Mouse (Mus musculus) neural tube, embryonic 13.5 days (tissue): ENCODE measurements around the gene Lgals1. TPM values are rescaled to one million over a fixed set of nuclear protein-coding genes. Genes with fewer than 3 reads are reported as not detected.

Experiments used
- ATAC-seq: fragments of 200-750 bp; cut with Nextera tagmentation; 2 replicates; pipeline ENCODE4 v1.8.0; 2017; ENCODE audit warnings: low read depth, mild to moderate bottlenecking, moderate TSS enrichment, moderate library complexity
- H3K27ac ChIP-seq: fragments of 300-500 bp; sonication (generic); replicated peaks from 2 replicates; pipeline ENCODE4 v1.5.1; 2015; ENCODE audit warnings: moderate library complexity, mild to moderate bottlenecking, inconsistent platforms
- H3K27me3 ChIP-seq: fragments of 300-500 bp; sonication (generic); 2 replicates; pipeline ENCODE4 v1.6.1; 2015; ENCODE audit warnings: mild to moderate bottlenecking, inconsistent platforms
- H3K36me3 ChIP-seq: fragments of 300-500 bp; sonication (generic); 2 replicates; pipeline ENCODE4 v1.6.1; 2015; ENCODE audit warnings: mild to moderate bottlenecking, inconsistent platforms
- H3K4me1 ChIP-seq: fragments of 300-500 bp; sonication (generic); replicated peaks from 2 replicates; pipeline ENCODE4 v1.6.1; 2015; ENCODE audit warnings: inconsistent platforms
- H3K4me2 ChIP-seq: fragments of 300-500 bp; sonication (generic); 2 replicates; pipeline ENCODE4 v1.6.1; 2015; ENCODE audit warnings: inconsistent platforms, mild to moderate bottlenecking, moderate library complexity
- H3K4me3 ChIP-seq: fragments of 300-500 bp; sonication (generic); 2 replicates; pipeline ENCODE4 v1.5.1; 2015; ENCODE audit warnings: mild to moderate bottlenecking, inconsistent platforms
- H3K9ac ChIP-seq: fragments of 300-500 bp; sonication (generic); 2 replicates; pipeline ENCODE4 v1.6.1; 2015; ENCODE audit warnings: moderate library complexity, mild to moderate bottlenecking, inconsistent platforms
- H3K9me3 ChIP-seq: fragments of 300-500 bp; sonication (generic); 2 replicates; pipeline ENCODE4 v1.6.1; 2016; ENCODE audit warnings: inconsistent platforms
- WGBS: fragments of 180-500 bp; shearing (Covaris S2); methylation state at CpG from one replicate; pipeline ENCODE4 v1.1.7; 2015; 5-methylcytosine and 5-hydroxymethylcytosine counted together
- polyA plus RNA-seq: library from polyadenylated mRNA; unstranded; fragments of >200 nt; fragmentation: Nextera tagmentation; extraction: Ambion mirVana; gene quantifications from 2 replicates; pipeline ENCODE4 v1.2.1, GENCODE M21; 2015

Gene Lgals1
- polyA plus RNA-seq, 1 experiment from 2014 or later = 273 TPM

- under 1% methylated on average over 87 of the region's 87 CpGs for WGBS
- H3K9me3 ChIP-seq = no peaks in the 10 kb centered on the region
- peak overlapping the region; percentile 89 for H3K9ac ChIP-seq
- H3K36me3 ChIP-seq = peaks cover 10% of the 10 kb centered on the region
- H3K27me3 ChIP-seq = no peaks in the 10 kb centered on the region
- H3K27ac ChIP-seq = peak overlapping the region; percentile 96
- peak overlapping the region; percentile 77 for H3K4me2 ChIP-seq
- H3K4me1 ChIP-seq = peaks cover 41% of the 10 kb centered on the region
- peak overlapping the region; percentile 72 for H3K4me3 ChIP-seq
- peak; percentile 76 for ATAC-seq
Observed at GRCm38 (mm10) chr15:78914091-78914822, 12.3 kb upstream of the Lgals1 start.

DNA sequence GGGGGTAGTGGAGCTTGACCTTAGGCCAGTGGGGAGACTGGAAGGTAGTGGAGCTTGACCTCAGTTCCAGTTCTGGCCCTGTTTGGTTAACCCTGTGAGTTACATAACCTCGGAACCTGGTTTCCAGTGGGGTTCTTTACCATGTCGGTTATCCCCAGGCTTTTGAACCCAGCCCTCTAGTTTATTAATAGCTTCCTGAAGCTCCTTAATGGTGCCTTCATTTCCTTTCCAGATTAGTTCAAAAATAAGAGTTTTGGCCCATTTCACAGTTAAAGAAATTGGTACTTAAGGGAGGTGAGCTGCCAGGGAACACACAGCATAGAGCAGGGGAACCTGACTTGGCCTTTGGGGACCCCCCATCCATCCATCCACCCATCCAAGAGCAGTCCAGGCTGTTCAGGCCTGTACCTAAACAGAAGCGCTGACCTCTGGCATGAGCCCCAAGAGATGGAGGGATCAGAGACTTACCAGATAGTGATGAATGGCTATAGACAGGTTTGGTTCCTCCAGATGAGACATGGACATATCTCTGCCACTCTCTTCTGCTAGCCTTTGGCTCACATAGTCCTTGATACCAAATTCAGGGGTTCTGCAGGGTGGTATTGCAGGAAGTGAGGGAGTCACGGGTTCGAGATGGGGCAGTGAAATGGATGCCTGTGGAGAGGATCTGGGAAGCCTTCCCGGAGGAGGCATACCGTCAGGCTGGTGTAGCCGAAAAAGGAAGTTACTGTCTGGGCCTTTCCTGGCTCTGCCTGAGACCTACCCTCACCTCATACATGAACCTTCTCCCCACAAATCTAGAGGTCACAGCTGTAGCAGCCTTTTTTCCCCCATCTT, 11.5 kb upstream of the Lgals1 start:
- 43% methylated on average over 8 of the region's 8 CpGs for WGBS
- Histone ChIP-seq H3K27ac (peak overlapping the region; percentile 96), H3K4me3 (peak overlapping the region; percentile 72), H3K9me3 (no peaks in the 10 kb centered on the region), H3K9ac (peak overlapping the region; percentile 89), H3K27me3 (no peaks in the 10 kb centered on the region), H3K4me2 (peak overlapping the region; percentile 77), H3K36me3 (peaks cover 17% of the 10 kb centered on the region), H3K4me1 (peaks cover 41% of the 10 kb centered on the region)
- no peak for ATAC-seq

DNA sequence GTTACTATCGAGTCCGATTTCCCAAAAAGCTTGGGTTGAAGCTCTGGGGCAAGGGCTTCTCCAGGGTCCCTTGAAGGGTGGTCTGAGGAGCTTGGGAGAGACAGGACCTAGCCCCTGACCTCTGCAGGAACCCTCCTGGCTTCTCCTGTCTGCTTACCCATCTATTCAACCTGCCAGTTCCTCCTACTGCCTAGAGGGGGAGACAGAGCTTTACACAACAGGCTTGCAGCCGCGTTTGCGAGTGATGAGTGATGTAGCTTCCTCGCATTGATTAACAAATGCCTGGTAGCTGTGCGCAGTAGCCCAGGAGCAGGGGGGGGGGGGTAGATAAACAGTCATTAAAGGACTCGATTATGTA, 10.9 kb upstream of the Lgals1 start:
- peak overlapping the region; percentile 72 for H3K4me3 ChIP-seq
- H3K27ac ChIP-seq = peak overlapping the region; percentile 81
- no peaks in the 10 kb centered on the region for H3K9me3 ChIP-seq
- ATAC-seq = peak; percentile 10; the same call in 1 of the 2 replicates
- peak overlapping the region; percentile 89 for H3K9ac ChIP-seq
- peaks cover 17% of the 10 kb centered on the region for H3K36me3 ChIP-seq
- H3K27me3 ChIP-seq = no peaks in the 10 kb centered on the region
- WGBS = 5% methylated on average over 8 of the region's 8 CpGs
- H3K4me2 ChIP-seq = peak overlapping the region; percentile 77
- peaks cover 41% of the 10 kb centered on the region for H3K4me1 ChIP-seq

GRCm38 (mm10) chr15:78916052-78916826, 10.3 kb upstream of the Lgals1 start:
- Histone ChIP-seq H3K36me3 (peaks cover 17% of the 10 kb centered on the region), H3K4me2 (peak overlapping the region; percentile 77), H3K27me3 (no peaks in the 10 kb centered on the region), H3K9me3 (no peaks in the 10 kb centered on the region), H3K4me1 (peaks cover 41% of the 10 kb centered on the region), H3K4me3 (peak overlapping the region; percentile 72), H3K9ac (peak overlapping the region; percentile 89), H3K27ac (peak overlapping the region; percentile 81)
- ATAC-seq = peak; percentile 1; the same call in 1 of the 2 replicates
- WGBS = 34% methylated on average over 12 of the region's 12 CpGs

DNA sequence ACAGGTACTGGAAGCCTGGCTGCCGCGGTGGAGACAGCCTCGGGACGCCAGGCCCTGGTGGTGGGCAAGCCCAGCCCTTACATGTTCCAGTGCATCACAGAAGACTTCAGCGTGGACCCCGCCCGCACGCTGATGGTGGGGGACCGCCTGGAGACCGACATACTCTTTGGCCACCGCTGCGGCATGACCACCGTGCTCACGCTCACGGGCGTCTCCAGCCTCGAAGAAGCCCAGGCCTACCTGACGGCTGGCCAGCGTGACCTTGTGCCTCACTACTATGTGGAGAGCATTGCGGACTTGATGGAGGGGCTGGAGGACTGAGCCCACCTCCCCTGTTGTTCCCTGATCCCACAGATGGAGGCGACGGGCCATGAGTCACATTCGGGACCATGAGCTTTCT, 8.4 kb upstream of the Lgals1 start:
- 92% methylated on average over 23 of the region's 23 CpGs for WGBS
- no peak for ATAC-seq

GRCm38 (mm10) chr15:78919914-78920313, 6.6 kb upstream of the Lgals1 start:
- 83% methylated on average over 12 of the region's 12 CpGs for WGBS

More for the DNA sequence above, 8.4 kb upstream of the Lgals1 start:
- Histone ChIP-seq H3K4me3 (no peak overlapping the region), H3K27ac (no peak overlapping the region), H3K4me2 (no peak overlapping the region), H3K9me3 (no peaks in the 10 kb centered on the region), H3K9ac (no peak overlapping the region), H3K4me1 (peaks cover 39% of the 10 kb centered on the region), H3K27me3 (no peaks in the 10 kb centered on the region), H3K36me3 (peaks cover 17% of the 10 kb centered on the region)

DNA sequence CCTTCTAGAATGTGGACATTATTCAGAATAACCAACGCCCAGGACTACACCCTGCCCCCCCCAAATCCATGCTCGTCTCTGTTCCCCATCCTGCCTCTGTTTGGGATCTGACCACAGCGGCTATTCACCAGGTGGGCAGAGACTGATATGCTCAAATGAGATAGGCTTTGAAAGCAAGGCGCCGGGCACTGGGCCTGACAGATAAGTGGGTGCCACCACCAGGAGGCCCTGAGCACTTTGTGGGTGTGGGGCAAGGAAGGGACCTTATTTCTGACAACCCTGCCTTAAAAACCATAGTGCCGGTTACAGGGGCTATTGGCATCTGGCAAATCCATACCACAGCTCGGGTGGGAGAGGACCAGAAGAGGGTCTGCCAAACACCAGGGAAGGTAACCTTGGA, 3.8 kb upstream of the Lgals1 start:
- Histone ChIP-seq H3K4me3 (no peak overlapping the region), H3K9ac (no peak overlapping the region)
- WGBS = 88% methylated on average over 7 of the region's 7 CpGs

More at GRCm38 (mm10) chr15:78919914-78920313, 6.6 kb upstream of the Lgals1 start:
- no peaks in the 10 kb centered on the region for H3K27me3 ChIP-seq
- H3K9me3 ChIP-seq = no peaks in the 10 kb centered on the region
- H3K4me1 ChIP-seq = peaks cover 32% of the 10 kb centered on the region
- no peak overlapping the region for H3K27ac ChIP-seq
- peaks cover 17% of the 10 kb centered on the region for H3K36me3 ChIP-seq
- H3K9ac ChIP-seq = no peak overlapping the region
- H3K4me2 ChIP-seq = no peak overlapping the region
- ATAC-seq = no peak
- H3K4me3 ChIP-seq = no peak overlapping the region

GRCm38 (mm10) chr15:78923585-78923984, 2.9 kb upstream of the Lgals1 start:
- H3K4me3 ChIP-seq = no peak overlapping the region
- peaks cover 12% of the 10 kb centered on the region for H3K36me3 ChIP-seq
- H3K9me3 ChIP-seq = no peaks in the 10 kb centered on the region
- no peak for ATAC-seq
- WGBS = 76% methylated on average over 6 of the region's 6 CpGs
- H3K4me1 ChIP-seq = peaks cover 37% of the 10 kb centered on the region
- no peak overlapping the region for H3K9ac ChIP-seq
- H3K27me3 ChIP-seq = peaks cover 11% of the 10 kb centered on the region
- H3K27ac ChIP-seq = no peak overlapping the region
- H3K4me2 ChIP-seq = no peak overlapping the region

More for the DNA sequence above, 3.8 kb upstream of the Lgals1 start:
- Histone ChIP-seq H3K4me1 (peaks cover 33% of the 10 kb centered on the region), H3K36me3 (peaks cover 17% of the 10 kb centered on the region), H3K9me3 (no peaks in the 10 kb centered on the region), H3K4me2 (no peak overlapping the region), H3K27ac (no peak overlapping the region), H3K27me3 (peaks cover 10% of the 10 kb centered on the region)
- ATAC-seq = no peak

DNA sequence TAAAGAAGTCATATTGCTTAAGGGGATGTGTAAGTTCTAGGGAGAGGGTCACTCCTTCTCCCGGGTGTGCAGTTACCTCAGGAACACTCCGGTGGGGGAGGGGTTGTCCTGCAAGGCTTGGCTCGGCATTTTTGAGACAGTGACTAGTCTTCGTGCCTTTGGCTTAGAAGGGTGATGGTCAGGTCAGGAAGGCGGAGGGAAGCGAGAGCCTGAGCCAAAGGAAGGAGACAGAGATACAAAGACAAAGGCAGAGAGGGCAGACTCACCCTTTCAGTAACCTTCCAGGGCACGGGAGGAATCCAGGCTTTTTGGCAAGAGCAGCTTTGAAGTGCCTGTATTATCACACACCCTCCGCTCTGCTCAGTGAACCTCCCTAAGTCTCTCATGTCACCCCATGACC, 1.4 kb upstream of the Lgals1 start:
- no peak overlapping the region for H3K4me2 ChIP-seq
- no peak for ATAC-seq
- H3K9ac ChIP-seq = no peak overlapping the region
- 38% methylated on average over 8 of the region's 8 CpGs for WGBS
- peaks cover 38% of the 10 kb centered on the region for H3K4me1 ChIP-seq
- no peak overlapping the region for H3K4me3 ChIP-seq
- H3K9me3 ChIP-seq = no peaks in the 10 kb centered on the region
- H3K27ac ChIP-seq = 0 out of 2 replicates have a peak overlapping the region, but pooled peaks have one; percentile 74
- H3K36me3 ChIP-seq = no peaks in the 10 kb centered on the region
- H3K27me3 ChIP-seq = peaks cover 11% of the 10 kb centered on the region

DNA sequence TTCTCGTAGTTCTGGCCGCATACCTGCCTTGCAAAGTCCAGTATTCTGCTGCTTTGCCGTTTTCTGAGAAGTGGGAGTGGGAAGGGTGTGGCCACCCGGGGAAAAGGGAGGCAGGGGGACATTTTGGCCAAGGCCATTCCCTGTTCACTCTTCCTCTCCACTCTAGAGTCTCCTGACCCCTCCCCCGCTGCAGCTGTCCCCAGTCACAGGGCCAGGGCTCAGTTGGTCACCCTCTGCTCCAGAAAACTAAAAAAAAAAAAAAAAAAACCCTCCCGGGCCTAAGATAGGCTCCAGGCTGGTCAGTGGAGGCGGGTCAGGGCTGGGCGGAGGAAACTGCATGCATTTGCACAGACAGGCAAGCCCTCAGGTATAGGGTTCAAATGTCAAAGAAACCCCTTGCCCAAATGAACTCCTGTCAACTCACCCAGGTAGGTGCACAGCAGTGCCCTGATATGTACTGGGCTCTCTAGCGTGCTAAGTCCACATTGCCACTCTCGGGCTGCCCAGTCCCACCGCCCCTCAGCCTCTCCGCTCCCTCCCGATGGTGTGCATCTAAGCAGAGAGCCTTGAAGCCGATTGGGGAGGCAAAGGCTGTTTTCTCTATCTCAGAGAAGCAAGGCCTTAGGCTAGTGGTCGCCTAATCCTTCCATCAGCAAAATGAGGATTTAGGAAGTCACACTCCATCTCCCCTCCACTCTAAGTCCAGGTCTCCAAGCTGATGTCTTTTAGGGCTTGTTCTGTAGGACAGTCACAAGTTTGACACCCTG, 679 bp downstream of the Lgals1 start:
- WGBS = 25% methylated on average over 15 of the region's 15 CpGs
- H3K27ac ChIP-seq = peak overlapping the region; percentile 49

GRCm38 (mm10) chr15:78927788-78928457, 1.4 kb downstream of the Lgals1 start:
- H3K4me2 ChIP-seq = peak overlapping the region; percentile 59
- WGBS = under 1% methylated on average over 32 of the region's 35 CpGs
- ATAC-seq = no peak
- no peaks in the 10 kb centered on the region for H3K9me3 ChIP-seq
- peak overlapping the region; percentile 49 for H3K27ac ChIP-seq
- H3K9ac ChIP-seq = peak overlapping the region; percentile 64
- peaks cover 38% of the 10 kb centered on the region for H3K4me1 ChIP-seq
- H3K27me3 ChIP-seq = peaks cover 11% of the 10 kb centered on the region
- no peaks in the 10 kb centered on the region for H3K36me3 ChIP-seq
- H3K4me3 ChIP-seq = peak overlapping the region; percentile 33

More for the DNA sequence above, 679 bp downstream of the Lgals1 start:
- H3K9me3 ChIP-seq = no peaks in the 10 kb centered on the region
- ATAC-seq = no peak
- peak overlapping the region; percentile 33 for H3K4me3 ChIP-seq
- H3K4me1 ChIP-seq = peaks cover 38% of the 10 kb centered on the region
- H3K27me3 ChIP-seq = peaks cover 11% of the 10 kb centered on the region
- H3K36me3 ChIP-seq = no peaks in the 10 kb centered on the region
- H3K4me2 ChIP-seq = peak overlapping the region; percentile 59
- peak overlapping the region; percentile 64 for H3K9ac ChIP-seq
